Mouse (Mus musculus) embryo, embryonic 11 days (tissue): ENCODE measurements at regions not wholly inside any gene's neighbourhood (a gene's known extent, or its start where the extent isn't known, plus 50 kb on each side); places are given as distances from the start of the nearest gene placed in this dataset.

Experiments used
- DNase-seq: peaks from one replicate; pipeline ENCODE4 v3.0.0-alpha.2; 2015

DNA sequence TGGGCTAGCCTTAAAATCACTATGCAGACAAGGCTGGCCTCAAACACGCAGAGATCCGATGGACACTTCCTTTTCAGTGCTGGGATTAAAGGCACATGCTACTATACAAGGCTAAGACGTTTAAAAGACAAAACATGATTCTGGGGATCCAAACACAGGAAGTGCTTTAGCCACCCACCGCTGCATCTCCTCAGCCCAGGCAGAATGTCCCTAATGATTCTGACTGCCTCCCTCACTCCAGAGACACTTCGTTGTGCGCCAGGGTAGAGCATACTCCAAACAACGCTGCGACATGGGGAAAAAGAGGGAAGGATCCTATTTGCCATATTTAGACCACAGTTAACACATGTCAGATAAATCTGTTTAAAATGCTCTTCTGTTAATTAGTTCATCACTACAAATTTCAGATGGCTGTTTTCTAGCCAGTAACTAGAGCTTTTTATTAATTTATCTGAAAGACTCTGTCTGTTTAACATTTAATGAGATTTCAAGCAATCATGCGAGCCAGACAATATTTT lies 443.5 kb downstream of the Kif2b start:
- no peak for DNase-seq

DNA sequence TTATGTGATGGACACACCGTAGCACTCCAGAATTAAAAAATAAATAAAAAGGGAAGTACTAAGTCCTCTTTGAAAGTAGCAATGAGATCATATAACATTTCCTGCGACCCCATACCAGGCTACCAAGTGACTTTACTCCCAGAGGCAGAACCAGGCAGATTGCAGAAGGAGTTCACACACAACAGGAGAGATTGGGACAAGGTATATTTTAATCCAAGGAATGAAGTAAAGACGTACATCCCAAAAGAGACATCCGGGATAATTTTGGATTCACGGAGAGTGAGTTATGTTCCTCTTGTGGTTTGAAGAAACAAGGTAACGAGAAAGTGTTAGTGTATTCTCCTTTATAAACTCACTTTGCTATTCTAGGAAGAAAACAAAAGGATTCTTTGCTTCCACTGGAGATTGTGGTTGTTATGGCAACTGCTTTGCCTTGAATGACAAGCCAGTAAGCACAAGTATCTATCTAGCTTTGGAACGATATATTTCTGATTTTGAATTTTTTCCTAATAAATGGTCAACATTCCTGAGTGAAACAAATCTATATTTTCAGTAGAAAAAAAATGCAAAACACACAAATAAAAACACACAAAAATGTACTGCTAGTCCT lies 444.5 kb downstream of the Kif2b start:
- DNase-seq = peak; percentile 22

DNA sequence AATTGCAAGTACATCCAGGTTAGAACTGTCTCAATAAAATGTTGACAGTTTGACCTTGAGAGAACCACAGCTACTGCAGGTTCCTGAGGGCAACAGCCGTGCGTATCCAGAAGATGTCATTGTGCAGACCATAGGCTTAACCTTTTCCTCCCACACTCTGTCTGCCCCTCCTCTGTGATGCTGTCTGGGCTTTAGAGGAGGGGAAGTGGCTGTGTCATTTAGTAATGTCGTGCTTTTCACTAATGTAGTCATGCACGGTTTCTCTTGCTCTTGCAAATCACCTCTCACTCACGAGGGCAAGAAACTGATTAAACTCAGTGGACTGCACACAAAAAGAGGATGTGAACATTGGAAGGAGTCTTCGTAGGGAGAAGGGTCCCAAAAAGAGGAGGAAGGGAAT lies 443.8 kb upstream of the Tom1l1 start:
- DNase-seq = peak; percentile 13

GRCm38 (mm10) chr11:91098186-91098585 lies 410.0 kb upstream of the Tom1l1 start:
- DNase-seq = no peak

DNA sequence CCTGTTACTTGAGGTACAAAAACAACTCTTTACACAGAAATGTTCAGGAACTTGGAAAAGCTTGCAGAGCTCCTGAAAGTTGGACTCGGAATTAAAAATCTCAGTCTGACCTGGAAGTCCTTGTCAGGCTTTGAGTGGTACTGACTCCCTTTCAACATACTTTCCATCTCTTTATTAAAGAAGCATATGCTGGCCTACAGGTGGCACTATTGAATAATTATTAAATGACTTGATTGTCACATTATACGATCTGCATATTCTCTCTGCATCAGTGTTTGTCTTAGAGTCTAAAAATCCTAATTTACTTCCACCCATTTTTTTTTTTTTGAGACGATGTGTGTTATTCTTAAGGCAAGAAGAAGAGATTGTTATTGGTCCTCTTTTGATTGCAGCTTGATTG lies 409.4 kb upstream of the Tom1l1 start:
- DNase-seq = no peak

DNA sequence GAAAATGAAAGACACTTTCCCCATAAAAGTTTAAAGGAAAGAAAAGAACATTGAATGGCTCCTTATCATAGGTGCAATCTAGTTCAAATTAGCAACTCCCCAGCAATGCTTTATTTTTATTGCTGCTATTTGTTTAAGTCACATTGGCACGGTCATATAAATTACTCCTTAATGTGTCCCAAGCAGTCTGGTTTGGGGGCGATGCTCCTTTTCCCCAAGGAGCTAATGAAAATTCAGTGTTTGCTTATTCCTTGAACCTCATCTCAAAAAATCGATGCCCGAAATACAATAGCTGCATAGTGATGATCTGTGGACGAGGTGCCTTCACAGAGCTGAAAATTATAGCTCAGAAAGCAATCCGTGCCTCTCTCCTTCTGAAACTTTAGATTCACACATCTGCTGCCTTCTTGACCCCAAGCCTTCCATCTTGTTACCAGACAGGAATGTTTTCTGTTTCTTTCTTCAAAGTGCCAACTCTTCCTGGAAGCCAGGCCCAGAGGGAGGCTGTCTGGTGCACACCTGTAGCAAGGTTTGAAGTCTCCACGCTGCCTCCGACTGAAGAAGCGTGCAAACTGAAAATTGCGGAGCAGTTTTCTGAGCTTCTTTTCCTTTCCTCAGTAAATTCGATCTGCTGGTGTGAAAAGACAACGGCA lies 408.0 kb upstream of the Tom1l1 start:
- DNase-seq = peak; percentile 45

DNA sequence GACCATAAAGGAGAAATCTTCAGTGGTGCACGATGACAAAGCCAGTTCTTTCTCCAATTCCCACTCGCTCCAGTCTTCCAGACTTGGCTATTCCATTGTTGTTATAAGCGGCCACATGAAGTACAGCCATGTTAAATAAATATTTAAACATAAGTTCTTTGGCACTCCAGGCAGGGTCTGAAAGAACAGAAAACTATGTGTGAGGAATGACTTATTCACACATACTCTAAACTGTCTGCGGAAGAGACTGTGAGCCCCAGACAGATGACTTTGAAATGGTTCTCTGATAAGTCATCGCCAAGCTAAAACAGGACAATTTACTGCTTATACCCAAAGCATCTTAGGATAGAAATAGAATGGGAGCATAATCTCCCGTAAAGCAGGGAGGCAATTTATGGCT lies 377.2 kb upstream of the Tom1l1 start:
- no peak for DNase-seq

GRCm38 (mm10) chr11:91056966-91057597 lies 368.9 kb upstream of the Tom1l1 start:
- peak; percentile 28 for DNase-seq

GRCm38 (mm10) chr11:91053321-91053720 lies 365.2 kb upstream of the Tom1l1 start:
- DNase-seq = no peak

DNA sequence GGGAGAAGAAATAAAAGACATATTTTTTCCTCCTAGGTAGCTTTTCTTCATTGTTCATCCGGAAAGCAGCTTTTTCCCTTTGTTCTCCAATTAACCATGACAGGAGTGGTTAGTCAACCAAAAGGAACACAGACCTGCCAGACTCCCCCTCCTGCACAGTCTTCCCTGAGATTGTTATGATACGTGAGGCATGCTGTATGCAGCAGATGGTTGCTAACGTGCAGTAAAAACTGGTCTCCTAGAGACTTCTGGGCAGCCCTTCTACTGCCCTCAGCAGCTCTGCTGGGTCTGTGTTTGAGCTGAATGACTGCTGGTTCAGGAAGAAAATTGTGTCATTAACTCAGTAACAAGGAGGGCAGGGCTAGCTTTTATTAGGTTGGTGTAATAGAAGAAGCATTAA lies 363.5 kb upstream of the Tom1l1 start:
- peak; percentile 6 for DNase-seq

DNA sequence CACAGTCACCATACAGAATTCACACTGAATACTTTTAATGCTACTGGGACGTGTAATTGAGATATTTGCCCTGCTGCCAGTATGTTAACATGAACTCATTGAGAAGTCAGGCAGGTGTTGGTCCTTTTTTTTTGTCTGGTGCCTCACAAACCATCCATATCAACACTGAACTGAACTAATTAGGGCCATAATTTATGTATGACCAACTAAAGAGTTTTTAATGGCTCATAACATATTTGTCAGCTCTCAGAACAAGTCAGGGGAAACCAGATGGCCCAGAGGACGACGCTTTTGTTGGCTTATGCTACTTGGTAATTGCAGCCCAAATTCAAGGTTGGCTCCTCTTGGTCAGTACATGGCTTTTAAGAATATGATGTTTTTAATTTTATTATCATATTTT lies 353.3 kb upstream of the Tom1l1 start:
- no peak for DNase-seq
